Mouse (Mus musculus) heart, adult 2 months (tissue): ENCODE measurements around the gene Pkd1l1. TPM values are rescaled to one million over a fixed set of nuclear protein-coding genes. Genes with fewer than 3 reads are reported as not detected.

Experiments used
- DNase-seq, 2 experiments: peaks; one replicate each; pipeline ENCODE4 v3.0.0; 2021
- H3K27ac ChIP-seq: fragments of 200-600 bp; 2 replicates; pipeline ENCODE4 v1.8.1; 2022
- H3K27me3 ChIP-seq: fragments of 200-500 bp; 2 replicates; pipeline ENCODE4 v1.6.1; 2012; ENCODE audit warnings: mild to moderate bottlenecking, low read length, inconsistent platforms, mixed read lengths; ENCODE audit not compliant: control insufficient read depth, insufficient read depth
- H3K36me3 ChIP-seq: fragments of 200-500 bp; 2 replicates; pipeline ENCODE4 v1.6.1; 2012; ENCODE audit warnings: low read length, inconsistent platforms; ENCODE audit not compliant: control insufficient read depth, insufficient read depth
- H3K4me1 ChIP-seq: fragments of 200-500 bp; 2 replicates; pipeline ENCODE4 v1.6.1; 2011; ENCODE audit warnings: low read length; ENCODE audit not compliant: control insufficient read depth, insufficient read depth
- H3K4me3 ChIP-seq: fragments of 200-600 bp; 2 replicates; pipeline ENCODE4 v1.8.1; 2022
- H3K79me2 ChIP-seq: fragments of 200-500 bp; replicated peaks from 2 replicates; pipeline ENCODE4 v1.6.1; 2012; ENCODE audit warnings: mild to moderate bottlenecking, inconsistent platforms, low read length, moderate library complexity, mixed read lengths; ENCODE audit not compliant: control insufficient read depth, insufficient read depth
- H3K9ac ChIP-seq: fragments of 200-500 bp; 2 replicates; pipeline ENCODE4 v1.6.1; 2012; ENCODE audit warnings: low read depth, mild to moderate bottlenecking, control low read depth, inconsistent platforms, low read length, mixed read lengths
- CTCF ChIP-seq: fragments of 200-600 bp; IDR thresholded peaks from 2 replicates; pipeline ENCODE4 v1.8.1; 2022; ENCODE audit warnings: antibody characterized with exemption, mild to moderate bottlenecking, moderate library complexity
- EP300 ChIP-seq: fragments of 200-500 bp; IDR thresholded peaks from 2 replicates; pipeline ENCODE4 v1.6.1; 2011; ENCODE audit warnings: low read depth, low read length, control low read depth; ENCODE audit not compliant: insufficient read depth
- POLR2A ChIP-seq: fragments of 200-500 bp; IDR thresholded peaks from 2 replicates; pipeline ENCODE4 v1.6.1; 2011; ENCODE audit warnings: mild to moderate bottlenecking, low read depth, low read length, control low read depth; ENCODE audit not compliant: insufficient read depth
- WGBS: fragments of 180-500 bp; shearing (Covaris S2); methylation state at CpG from one replicate; pipeline ENCODE4 v1.1.7; 2018; 5-methylcytosine and 5-hydroxymethylcytosine counted together
- intact Hi-C: fragments of 180-260 bp; cut with DNase I; formaldehyde crosslinking; loops from one replicate; pipeline ENCODE4 v1.15.1; 2025
- polyA plus RNA-seq: library from polyadenylated mRNA; depleted of rRNA; stranded (reverse); fragments of >200 nt; gene quantifications from 2 replicates; pipeline ENCODE4 v1.2.3, GENCODE M21; 2012
- total RNA-seq, 2 experiments: library from RNA; stranded (reverse); gene quantifications; 2 replicates each; pipeline ENCODE4 v1.2.3; 2021

Gene Pkd1l1
- total and polyA plus RNA-seq, 3 experiments: 0.25 to 0.27 TPM; not detected in 1

DNA sequence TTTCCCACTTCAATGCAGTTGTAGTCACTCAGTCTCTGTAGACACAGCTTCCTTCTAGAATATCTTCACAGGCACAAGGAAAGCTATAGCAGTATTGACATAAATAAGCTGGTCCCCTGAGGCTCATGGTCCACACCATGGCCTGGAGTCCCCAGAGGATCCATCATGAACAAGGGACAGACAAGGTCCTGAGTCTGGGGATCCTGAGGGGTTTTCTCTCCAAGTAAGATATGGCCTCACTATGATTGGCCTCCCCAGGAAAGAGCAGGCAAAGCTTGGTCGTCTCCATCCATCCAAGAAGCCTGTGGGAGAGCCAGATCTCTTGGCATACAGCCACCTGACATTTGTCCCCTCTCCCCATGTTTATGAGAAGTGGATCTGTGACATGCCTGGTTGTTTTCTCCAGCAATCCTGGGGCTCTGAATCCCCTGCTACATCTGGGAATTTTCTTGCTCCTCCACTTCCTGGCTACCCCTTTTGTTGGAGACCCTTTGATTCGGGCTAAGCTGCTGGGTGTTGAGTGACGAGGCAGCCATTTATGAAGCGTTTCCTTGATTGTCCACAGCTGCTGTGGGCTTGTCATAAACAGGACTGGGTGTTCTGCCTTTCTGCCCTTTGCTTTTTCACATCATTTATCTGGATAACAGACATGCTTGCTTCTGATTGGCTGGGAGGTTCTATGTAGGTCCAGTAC lies 158.8 kb downstream of the Pkd1l1 start:
- TF ChIP-seq EP300: no peak
- no peak for TF ChIP-seq CTCF
- no peak for TF ChIP-seq POLR2A
- 28% methylated on average over 4 of the region's 4 CpGs for WGBS
- DNase-seq: peak in 1 of 2 experiments; percentile 5

DNA sequence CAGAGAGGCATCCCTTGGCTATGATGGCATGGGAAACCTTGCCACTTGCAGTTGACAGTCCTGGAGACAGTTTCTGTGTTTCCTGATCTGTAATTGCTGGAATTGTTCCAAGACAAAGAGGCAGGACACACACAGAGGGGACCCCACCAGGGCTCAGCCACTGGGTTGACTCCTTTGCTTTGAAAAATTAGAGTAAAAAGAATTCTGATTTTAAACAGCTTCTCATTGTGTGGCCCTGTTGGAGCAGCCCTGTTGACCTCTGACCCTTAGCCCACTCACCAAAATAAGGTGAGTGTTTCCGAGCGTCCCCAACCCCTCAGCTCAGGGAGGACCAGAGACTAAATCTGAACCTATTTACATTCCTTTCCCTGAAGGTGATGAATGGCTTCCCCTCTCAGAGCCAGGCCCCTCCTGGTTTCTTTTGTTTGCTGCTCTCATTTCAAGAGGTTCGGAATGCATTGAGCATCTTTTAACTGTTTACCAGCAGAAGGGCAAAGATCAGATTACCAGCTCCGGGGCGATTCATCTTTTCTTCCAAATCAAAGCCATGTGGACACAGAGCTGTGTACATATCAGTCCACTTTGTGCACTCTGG lies 161.5 kb downstream of the Pkd1l1 start:
- no peak for DNase-seq

More for the DNA sequence above, 158.8 kb downstream of the Pkd1l1 start:
- intact Hi-C loops: no loop called here
- Histone ChIP-seq H3K4me3 (no peak overlapping the region), H3K4me1 (no peaks in the 10 kb centered on the region), H3K79me2 (no peaks in the 10 kb centered on the region), H3K9ac (no peak overlapping the region), H3K27me3 (no peaks in the 10 kb centered on the region), H3K27ac (no peak overlapping the region), H3K36me3 (no peaks in the 10 kb centered on the region)

DNA sequence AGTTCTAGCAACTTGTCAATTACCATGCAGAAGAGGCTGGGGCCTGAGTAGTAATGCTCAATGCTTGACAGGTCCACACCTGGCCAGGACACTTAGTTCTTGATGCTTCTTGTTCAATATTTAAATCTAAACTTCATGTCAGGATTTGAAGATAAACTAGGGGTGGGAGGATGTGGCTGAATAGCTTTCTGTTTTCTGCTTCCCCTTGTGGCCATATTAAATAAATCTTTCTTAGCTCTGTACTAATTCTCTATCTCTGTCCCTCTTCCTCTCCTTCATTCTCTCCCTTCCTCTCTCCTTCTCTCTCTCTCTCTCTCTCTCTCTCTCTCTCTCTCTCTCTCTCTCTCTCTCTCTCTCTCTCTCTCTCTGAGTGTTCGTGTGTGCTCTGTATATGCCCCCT lies 163.4 kb downstream of the Pkd1l1 start:
- no peaks in the 10 kb centered on the region for H3K79me2 ChIP-seq
- no peak overlapping the region for H3K27ac ChIP-seq
- no peaks in the 10 kb centered on the region for H3K36me3 ChIP-seq
- intact Hi-C loops: no loop called here
- no peaks in the 10 kb centered on the region for H3K4me1 ChIP-seq
- no peak for TF ChIP-seq EP300
- no peak for TF ChIP-seq POLR2A
- no peak for TF ChIP-seq CTCF
- 80% methylated on average over 1 of the region's 1 CpGs for WGBS
- H3K4me3 ChIP-seq: no peak overlapping the region
- no peak overlapping the region for H3K9ac ChIP-seq
- DNase-seq: no peak
- H3K27me3 ChIP-seq: no peaks in the 10 kb centered on the region

More for the DNA sequence above, 161.5 kb downstream of the Pkd1l1 start:
- H3K36me3 ChIP-seq: no peaks in the 10 kb centered on the region
- H3K27me3 ChIP-seq: no peaks in the 10 kb centered on the region
- no peak for TF ChIP-seq CTCF
- TF ChIP-seq EP300: no peak
- no peak for TF ChIP-seq POLR2A
- H3K27ac ChIP-seq: no peak overlapping the region
- no peak overlapping the region for H3K4me3 ChIP-seq
- no peaks in the 10 kb centered on the region for H3K79me2 ChIP-seq
- 66% methylated on average over 5 of the region's 5 CpGs for WGBS
- intact Hi-C loops: no loop called here
- H3K4me1 ChIP-seq: no peaks in the 10 kb centered on the region
- no peak overlapping the region for H3K9ac ChIP-seq

DNA sequence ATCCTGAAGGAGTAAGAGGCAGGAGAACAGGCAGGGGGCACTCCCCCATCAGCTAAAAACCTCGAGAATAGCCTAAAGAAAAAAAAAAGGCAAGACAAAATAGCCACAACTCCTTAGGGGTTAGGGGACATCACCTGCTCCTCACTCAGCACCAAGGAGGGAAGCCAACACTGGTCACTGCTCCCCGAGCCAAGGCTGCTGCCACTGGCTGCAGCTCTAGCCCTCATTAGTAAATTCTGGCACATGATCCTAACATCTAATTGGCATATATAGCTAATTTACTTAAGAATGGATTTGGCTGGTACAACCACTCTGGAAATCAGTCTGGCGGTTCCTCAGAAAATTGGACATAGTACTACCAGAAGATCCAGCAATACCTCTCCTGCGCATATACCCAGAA lies 166.1 kb downstream of the Pkd1l1 start:
- Histone ChIP-seq H3K27ac (no peak overlapping the region), H3K36me3 (no peaks in the 10 kb centered on the region), H3K4me1 (no peaks in the 10 kb centered on the region), H3K4me3 (no peak overlapping the region), H3K79me2 (no peaks in the 10 kb centered on the region), H3K27me3 (no peaks in the 10 kb centered on the region), H3K9ac (no peak overlapping the region)
- 80% methylated on average over 4 of the region's 4 CpGs for WGBS
- intact Hi-C loops: no loop called here
- DNase-seq: no peak
- TF ChIP-seq CTCF (no peak), EP300 (no peak), POLR2A (no peak)

DNA sequence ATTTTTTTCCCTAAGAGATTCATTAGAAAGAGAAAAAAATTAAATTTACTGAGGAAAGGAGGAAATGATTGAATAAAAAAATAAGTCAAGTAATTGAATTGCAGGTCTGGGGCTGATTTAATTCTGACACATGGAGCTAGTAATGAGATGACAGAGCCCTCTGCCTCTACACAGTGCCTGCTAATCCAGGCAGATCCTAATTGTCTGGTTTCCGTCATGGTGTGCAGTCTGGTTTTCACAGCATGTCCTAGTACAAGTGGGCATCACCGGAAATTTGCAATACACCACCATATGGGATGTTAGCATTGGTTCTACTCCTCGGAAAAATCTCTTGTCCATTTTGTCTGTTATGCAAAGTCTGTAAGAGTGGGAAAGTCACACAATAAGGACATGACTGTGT lies 168.9 kb downstream of the Pkd1l1 start:
- intact Hi-C loops: no loop called here
- no peak overlapping the region for H3K27ac ChIP-seq
- no peaks in the 10 kb centered on the region for H3K36me3 ChIP-seq
- no peak overlapping the region for H3K4me3 ChIP-seq
- WGBS: 96% methylated on average over 3 of the region's 3 CpGs
- H3K4me1 ChIP-seq: no peaks in the 10 kb centered on the region
- H3K9ac ChIP-seq: no peak overlapping the region
- no peak for DNase-seq
- no peaks in the 10 kb centered on the region for H3K79me2 ChIP-seq
- no peaks in the 10 kb centered on the region for H3K27me3 ChIP-seq
- no peak for TF ChIP-seq EP300
- no peak for TF ChIP-seq POLR2A
- no peak for TF ChIP-seq CTCF

DNA sequence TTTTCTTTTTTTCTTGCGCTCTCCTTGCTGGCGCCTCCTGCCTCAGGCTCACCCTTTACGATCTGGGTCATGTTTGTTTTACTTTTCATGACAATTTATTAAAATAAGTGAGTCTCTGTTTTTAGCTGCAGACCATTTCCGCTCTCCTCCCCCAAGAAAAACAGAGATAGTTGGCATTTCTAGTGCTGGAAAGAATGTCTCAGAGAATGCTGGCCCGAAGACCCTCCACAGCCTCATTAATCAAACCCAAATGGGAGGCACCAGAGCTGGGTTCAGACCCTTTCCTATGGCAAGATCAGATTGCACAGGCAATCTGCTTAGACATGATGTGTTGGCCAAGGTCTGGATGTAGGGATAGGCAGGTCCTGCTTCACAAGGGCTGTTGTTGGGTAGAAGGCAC lies 175.6 kb downstream of the Pkd1l1 start:
- intact Hi-C loops: no loop called here
- Histone ChIP-seq H3K9ac (no peak overlapping the region), H3K36me3 (no peaks in the 10 kb centered on the region), H3K27ac (no peak overlapping the region), H3K4me3 (no peak overlapping the region), H3K79me2 (no peaks in the 10 kb centered on the region), H3K4me1 (peaks cover 2% of the 10 kb centered on the region), H3K27me3 (no peaks in the 10 kb centered on the region)
- TF ChIP-seq CTCF (no peak), EP300 (no peak), POLR2A (no peak)
- no peak for DNase-seq
- WGBS: 47% methylated on average over 5 of the region's 5 CpGs
